Mouse (Mus musculus) erythroblast, adult 5-6 weeks (primary cell): ENCODE results near the gene Maf. TPM values are rescaled to one million over a fixed set of nuclear protein-coding genes. Genes with fewer than 3 reads are reported as not detected.

Experiments
- ATAC-seq: replicated peaks from 2 replicates; pipeline ENCODE4 v1.8.0; 2016; ENCODE audit warnings: moderate number of reproducible peaks, mild to moderate bottlenecking, moderate TSS enrichment, inconsistent platforms; ENCODE audit not compliant: poor library complexity, low FRiP score, severe bottlenecking
- total RNA-seq, 2 experiments: library from RNA; stranded (forward) in 1 of 2; stranded (reverse) in 1 of 2; fragments of 150-400 nt in 1 of 2; fragments of 200-764, 138-1000 nt in 1 of 2; gene quantifications; 2 replicates each; pipeline versions ENCODE4 v1.2.3 to v1.2.4; 2015 to 2017; ENCODE audit warnings: low replicate concordance in 2 of 2

The Maf gene
- total RNA-seq (2015; ENCODE audit: low replicate concordance) = 2.5 and 4.0 TPM in 2 replicates
- 1.8 and 4.1 TPM in 2 replicates for total RNA-seq (2017; ENCODE audit: low replicate concordance)

- no peak for ATAC-seq
These were observed at the start of gene Maf for GRCm38 (mm10) chr8:115707731-115708590. TSS of gene Maf (minus strand) at chr8:115707794.

GRCm38 (mm10) chr8:115756965-115757364 is 49.4 kb upstream of the Maf start:
- ATAC-seq = no peak

- ATAC-seq = no peak
These were observed 48.4 kb upstream of the Maf start for GRCm38 (mm10) chr8:115756027-115756426.

GRCm38 (mm10) chr8:115754694-115755093 is 47.1 kb upstream of the Maf start:
- no peak for ATAC-seq

- ATAC-seq = no peak
These were observed 46.2 kb upstream of the Maf start for GRCm38 (mm10) chr8:115753801-115754200.

GRCm38 (mm10) chr8:115747426-115747825 is 39.8 kb upstream of the Maf start:
- no peak for ATAC-seq

GRCm38 (mm10) chr8:115745648-115746047 is 38.1 kb upstream of the Maf start:
- no peak for ATAC-seq

- no peak for ATAC-seq
These were observed 35.8 kb upstream of the Maf start for GRCm38 (mm10) chr8:115743441-115743840.

GRCm38 (mm10) chr8:115742646-115743045 is 35.1 kb upstream of the Maf start:
- no peak for ATAC-seq

- ATAC-seq = no peak
These were observed 34.4 kb upstream of the Maf start for GRCm38 (mm10) chr8:115741964-115742363.

GRCm38 (mm10) chr8:115739756-115740155 is 32.2 kb upstream of the Maf start:
- no peak for ATAC-seq

GRCm38 (mm10) chr8:115732401-115732800 is 24.8 kb upstream of the Maf start:
- ATAC-seq = no peak

- ATAC-seq = no peak
These were observed 19.2 kb upstream of the Maf start for GRCm38 (mm10) chr8:115726807-115727206.

- no peak for ATAC-seq
These were observed 18.6 kb upstream of the Maf start for GRCm38 (mm10) chr8:115726231-115726630.

GRCm38 (mm10) chr8:115719126-115719525 is 11.5 kb upstream of the Maf start:
- no peak for ATAC-seq

- ATAC-seq = no peak
These were observed 11.0 kb upstream of the Maf start for GRCm38 (mm10) chr8:115718621-115719020.

- no peak for ATAC-seq
These were observed 7.7 kb upstream of the Maf start for GRCm38 (mm10) chr8:115715262-115715661.

GRCm38 (mm10) chr8:115711106-115711505 is 3.5 kb upstream of the Maf start:
- ATAC-seq = no peak

GRCm38 (mm10) chr8:115709931-115710330 is 2.3 kb upstream of the Maf start:
- no peak for ATAC-seq

- ATAC-seq = no peak
These were observed 1.6 kb upstream of the Maf start for GRCm38 (mm10) chr8:115708936-115709780.
